Mouse (Mus musculus): Measurements from ENCODE around the gene Hist1h2bh. TPM values are rescaled to one million over a fixed set of nuclear protein-coding genes. Genes with fewer than 3 reads are reported as not detected.
A peak's percentile ranks its signal among the peaks of the same experiment; 100 is the strongest.
"Not testable (repeated sequence)": the region's sequence is repeated elsewhere in the genome, so short reads cannot be mapped to it uniquely, and the experiment has no call there.

Hist1h2bh gene
- polyA plus RNA-seq, 1 experiment from 2014 or later = 0.22 TPM

GRCm38 (mm10) chr13:23555839-23556416 is 12.7 kb upstream of the Hist1h2bh start:
- under 1% methylated on average over 18 of the region's 18 CpGs for WGBS
- no peaks in the 10 kb centered on the region for H3K36me3 ChIP-seq
- peak overlapping the region; percentile 99 for H3K4me2 ChIP-seq
- H3K4me3 ChIP-seq (replicated peaks) = peak overlapping the region; percentile 51
- H3K4me1 ChIP-seq = peaks cover 30% of the 10 kb centered on the region
- H3K9me3 ChIP-seq (replicated peaks) = no peaks in the 10 kb centered on the region
- peak; percentile 87 for ATAC-seq (ENCODE audit: low FRiP score)
- H3K9ac ChIP-seq (replicated peaks) = peak overlapping the region; percentile 64
- peak overlapping the region; percentile 87 for H3K27ac ChIP-seq (replicated peaks)
- no peaks in the 10 kb centered on the region for H3K27me3 ChIP-seq (replicated peaks)

- Histone ChIP-seq H3K4me3 (replicated peaks) (peak overlapping the region; percentile 51), H3K4me2 (peak overlapping the region; percentile 99), H3K4me1 (peaks cover 32% of the 10 kb centered on the region), H3K27me3 (replicated peaks) (no peaks in the 10 kb centered on the region), H3K9me3 (replicated peaks) (no peaks in the 10 kb centered on the region), H3K27ac (replicated peaks) (peak overlapping the region; percentile 87), H3K9ac (replicated peaks) (peak overlapping the region; percentile 64), H3K36me3 (no peaks in the 10 kb centered on the region)
- ATAC-seq (ENCODE audit: low FRiP score) = peak; percentile 77
- 0% methylated on average over 54 of the region's 54 CpGs for WGBS
These were observed 12.0 kb upstream of the Hist1h2bh start for GRCm38 (mm10) chr13:23554925-23555838.

- peak overlapping the region; percentile 64; the same call in 1 of the 2 replicates for H3K9ac ChIP-seq (replicated peaks)
- H3K9me3 ChIP-seq (replicated peaks) = no peaks in the 10 kb centered on the region
- H3K27me3 ChIP-seq (replicated peaks) = no peaks in the 10 kb centered on the region
- peak overlapping the region; percentile 99 for H3K4me2 ChIP-seq
- peak overlapping the region; percentile 51 for H3K4me3 ChIP-seq (replicated peaks)
- WGBS = 26% methylated on average over 9 of the region's 9 CpGs
- H3K4me1 ChIP-seq = peaks cover 32% of the 10 kb centered on the region
- H3K27ac ChIP-seq (replicated peaks) = peak overlapping the region; percentile 87
- ATAC-seq (ENCODE audit: low FRiP score) = no peak
- no peaks in the 10 kb centered on the region for H3K36me3 ChIP-seq
These were observed 11.2 kb upstream of the Hist1h2bh start for GRCm38 (mm10) chr13:23554393-23554792.

GRCm38 (mm10) chr13:23552962-23553361 is 9.8 kb upstream of the Hist1h2bh start, which contains the start of gene Hist1h1d:
Gene Hist1h1d (plus strand): TSS chr13:23553262.
- H3K9ac ChIP-seq (replicated peaks) = no peak within 1 kb of the TSS
- peak within 1 kb of the TSS; percentile 90 for H3K27ac ChIP-seq (replicated peaks)
- H3K4me2 ChIP-seq = peak within 1 kb of the TSS; percentile 68

GRCm38 (mm10) chr13:23551931-23552914 is 9.0 kb upstream of the Hist1h2bh start:
- no peak for ATAC-seq (ENCODE audit: low FRiP score)
- Histone ChIP-seq H3K4me1 (peaks cover 32% of the 10 kb centered on the region), H3K27me3 (replicated peaks) (no peaks in the 10 kb centered on the region), H3K9ac (replicated peaks) (no peak overlapping the region; the same call in 1 of the 2 replicates), H3K9me3 (replicated peaks) (no peaks in the 10 kb centered on the region), H3K36me3 (no peaks in the 10 kb centered on the region), H3K4me3 (replicated peaks) (peak overlapping the region; percentile 49), H3K4me2 (peak overlapping the region; percentile 68), H3K27ac (replicated peaks) (peak overlapping the region; percentile 90)
- 54% methylated on average over 8 of the region's 8 CpGs for WGBS

More at GRCm38 (mm10) chr13:23552962-23553361, 9.8 kb upstream of the Hist1h2bh start, which contains the start of gene Hist1h1d:
- Histone ChIP-seq H3K9me3 (replicated peaks) (no peaks in the 10 kb centered on the region), H3K36me3 (no peaks in the 10 kb centered on the region), H3K4me1 (peaks cover 32% of the 10 kb centered on the region), H3K27me3 (replicated peaks) (no peaks in the 10 kb centered on the region), H3K4me3 (replicated peaks) (no peak within 1 kb of the TSS)
- ATAC-seq (ENCODE audit: low FRiP score) = no peak

GRCm38 (mm10) chr13:23551146-23551834 is 8.1 kb upstream of the Hist1h2bh start, which contains the start of gene Hist1h4f:
Gene Hist1h4f (minus strand): TSS chr13:23551648.
- under 1% methylated on average over 47 of the region's 47 CpGs for WGBS
- H3K36me3 ChIP-seq; H3K9me3 ChIP-seq (replicated peaks); H3K27me3 ChIP-seq (replicated peaks): not testable (repeated sequence)
- Histone ChIP-seq H3K4me2 (peak within 1 kb of the TSS; percentile 68), H3K4me1 (peaks cover 25% of the 10 kb centered on the region), H3K9ac (replicated peaks) (peak within 1 kb of the TSS; percentile 51), H3K27ac (replicated peaks) (peak within 1 kb of the TSS; percentile 90), H3K4me3 (replicated peaks) (peak within 1 kb of the TSS; percentile 49)
- peak; percentile 90 for ATAC-seq (ENCODE audit: low FRiP score)

- Histone ChIP-seq H3K27me3 (replicated peaks) (no peaks in the 10 kb centered on the region), H3K9me3 (replicated peaks) (no peaks in the 10 kb centered on the region), H3K36me3 (no peaks in the 10 kb centered on the region), H3K27ac (replicated peaks) (peak overlapping the region; percentile 90), H3K4me3 (replicated peaks) (peak overlapping the region; percentile 49), H3K9ac (replicated peaks) (peak overlapping the region; percentile 51), H3K4me2 (peak overlapping the region; percentile 68), H3K4me1 (peaks cover 24% of the 10 kb centered on the region)
- no peak for ATAC-seq (ENCODE audit: low FRiP score)
- 3% methylated on average over 3 of the region's 3 CpGs for WGBS
These were observed 7.6 kb upstream of the Hist1h2bh start for GRCm38 (mm10) chr13:23550761-23551145.

- H3K9ac ChIP-seq (replicated peaks) = no peak overlapping the region
- ATAC-seq (ENCODE audit: low FRiP score) = no peak
- no peak overlapping the region for H3K27ac ChIP-seq (replicated peaks)
- H3K27me3 ChIP-seq (replicated peaks) = no peaks in the 10 kb centered on the region
- 83% methylated on average over 5 of the region's 5 CpGs for WGBS
- no peak overlapping the region for H3K4me3 ChIP-seq (replicated peaks)
- no peaks in the 10 kb centered on the region for H3K36me3 ChIP-seq
- no peaks in the 10 kb centered on the region for H3K9me3 ChIP-seq (replicated peaks)
- peaks cover 11% of the 10 kb centered on the region for H3K4me1 ChIP-seq
- H3K4me2 ChIP-seq = no peak overlapping the region
These were observed 3.5 kb upstream of the Hist1h2bh start for GRCm38 (mm10) chr13:23546694-23547093.

GRCm38 (mm10) chr13:23544787-23545120 is 1.6 kb upstream of the Hist1h2bh start:
- ATAC-seq (ENCODE audit: low FRiP score); H3K4me1 ChIP-seq; H3K9ac ChIP-seq (replicated peaks); H3K27me3 ChIP-seq (replicated peaks); H3K9me3 ChIP-seq (replicated peaks); H3K36me3 ChIP-seq: not testable (repeated sequence)
- 0 out of 2 replicates have a peak overlapping the region, but pooled peaks have one; percentile 88 for H3K27ac ChIP-seq (replicated peaks)
- H3K4me3 ChIP-seq (replicated peaks) = peak overlapping the region; percentile 52
- WGBS = 0% methylated on average over 14 of the region's 14 CpGs
- H3K4me2 ChIP-seq = peak overlapping the region; percentile 67

GRCm38 (mm10) chr13:23543965-23544786 is 984 bp upstream of the Hist1h2bh start, which contains the start of gene Hist1h3f:
Gene Hist1h3f (plus strand): TSS chr13:23544052.
- WGBS = 1% methylated on average over 27 of the region's 45 CpGs
- Histone ChIP-seq H3K27ac (replicated peaks) (peak within 1 kb of the TSS; percentile 88), H3K9me3 (replicated peaks) (no peaks in the 10 kb centered on the region), H3K36me3 (no peaks in the 10 kb centered on the region), H3K27me3 (replicated peaks) (no peaks in the 10 kb centered on the region), H3K9ac (replicated peaks) (peak within 1 kb of the TSS; percentile 54), H3K4me3 (replicated peaks) (peak within 1 kb of the TSS; percentile 52), H3K4me2 (peak within 1 kb of the TSS; percentile 67), H3K4me1 (peaks cover 5% of the 10 kb centered on the region)
- peak; percentile 96 for ATAC-seq (ENCODE audit: low FRiP score)

All from neural tube, embryonic 15.5 days (tissue).